Mouse (Mus musculus): ENCODE measurements around the gene Hist2h2ab. TPM values are rescaled to one million over a fixed set of nuclear protein-coding genes. Genes with fewer than 3 reads are reported as not detected.
A peak's percentile ranks its signal among the peaks of the same experiment; 100 is the strongest.
"Not testable (repeated sequence)": the region's sequence is repeated elsewhere in the genome, so short reads cannot be mapped to it uniquely, and the experiment has no call there.

Hist2h2ab gene
- polyA plus RNA-seq, 1 experiment from 2014 or later, result not detected

GRCm38 (mm10) chr3:96267541-96267940 lies 47.9 kb downstream of the Hist2h2ab start:
- Histone ChIP-seq H3K4me3 (replicated peaks) (no peak overlapping the region), H3K9ac (replicated peaks) (no peak overlapping the region), H3K4me1 (peaks cover 23% of the 10 kb centered on the region), H3K27me3 (replicated peaks) (no peaks in the 10 kb centered on the region), H3K27ac (replicated peaks) (peak overlapping the region; percentile 88), H3K4me2 (peak overlapping the region; percentile 84; the same call in 1 of the 2 replicates), H3K36me3 (no peaks in the 10 kb centered on the region), H3K9me3 (replicated peaks) (no peaks in the 10 kb centered on the region)
- 80% methylated on average over 4 of the region's 4 CpGs for WGBS
- ATAC-seq (ENCODE audit: low FRiP score), result no peak

DNA sequence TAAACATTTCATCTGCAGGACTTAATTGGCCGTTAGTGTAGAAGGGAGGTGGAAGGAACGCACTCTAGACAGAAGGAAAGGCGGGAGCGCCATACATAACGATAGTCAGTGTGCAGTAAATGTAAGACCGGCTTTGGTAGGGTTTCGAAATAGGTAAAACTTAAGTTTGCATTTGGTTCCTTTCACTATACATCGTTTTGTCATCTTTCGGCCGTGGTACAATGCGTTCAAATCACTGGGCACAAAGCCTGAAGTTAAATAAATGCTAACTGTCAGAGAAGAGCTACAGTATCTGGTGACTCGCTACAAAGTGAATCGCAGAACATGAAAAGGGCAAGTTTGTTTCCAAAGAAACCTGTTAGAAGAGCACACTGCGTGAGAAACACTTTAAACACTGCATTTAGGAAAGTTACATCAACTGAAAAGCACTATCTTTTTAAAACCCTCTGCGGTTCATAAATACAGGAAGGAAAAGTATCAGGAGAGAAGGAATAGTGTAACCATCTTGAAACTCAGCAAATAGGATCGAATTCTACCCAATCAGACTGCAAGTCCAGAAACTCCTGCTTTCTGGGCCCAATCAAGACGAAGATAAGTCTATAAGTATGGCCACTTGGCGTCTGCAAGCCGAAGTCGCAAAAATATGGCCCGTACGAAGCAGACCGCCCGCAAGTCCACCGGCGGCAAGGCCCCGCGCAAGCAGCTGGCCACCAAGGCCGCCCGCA lies 48.5 kb downstream of the Hist2h2ab start, which contains the start of gene Hist2h3b:
Hist2h3b (plus strand) TSS at position 604 of the 725 bp plus-strand sequence.
- no peaks in the 10 kb centered on the region for H3K9me3 ChIP-seq (replicated peaks)
- ATAC-seq (ENCODE audit: low FRiP score), result peak; percentile 65
- no peaks in the 10 kb centered on the region for H3K27me3 ChIP-seq (replicated peaks)
- 18% methylated on average over 26 of the region's 30 CpGs for WGBS
- peak within 1 kb of the TSS; percentile 84 for H3K4me2 ChIP-seq
- peak within 1 kb of the TSS; percentile 96 for H3K27ac ChIP-seq (replicated peaks)
- H3K4me3 ChIP-seq (replicated peaks), result peak within 1 kb of the TSS; percentile 53
- H3K4me1 ChIP-seq, result peaks cover 23% of the 10 kb centered on the region
- H3K9ac ChIP-seq (replicated peaks), result peak within 1 kb of the TSS; percentile 48
- no peaks in the 10 kb centered on the region for H3K36me3 ChIP-seq

GRCm38 (mm10) chr3:96268776-96269378 lies 49.2 kb downstream of the Hist2h2ab start:
- H3K27me3 ChIP-seq (replicated peaks); H3K9me3 ChIP-seq (replicated peaks); H3K36me3 ChIP-seq: not testable (repeated sequence)
- WGBS, result under 1% methylated on average over 12 of the region's 44 CpGs
- ATAC-seq (ENCODE audit: low FRiP score), result peak; percentile 53
- peak overlapping the region; percentile 53 for H3K4me3 ChIP-seq (replicated peaks)
- H3K9ac ChIP-seq (replicated peaks), result peak overlapping the region; percentile 48
- peaks cover 19% of the 10 kb centered on the region for H3K4me1 ChIP-seq
- peak overlapping the region; percentile 84 for H3K4me2 ChIP-seq
- H3K27ac ChIP-seq (replicated peaks), result peak overlapping the region; percentile 96

Small RNAs within 50 kb of the gene (microRNA-seq; reads per million reads assigned to microRNA genes)
- gene Gm44492 (not detected), gene Gm47311 (not detected), gene Gm47313 (not detected)

Other genes starting within 250 kb of the Hist2h2ab start
- gene Plekho1, start 223.9 kb upstream of the Hist2h2ab start, polyA plus RNA-seq (2015; fragmentation: Nextera tagmentation; extraction: Ambion mirVana), result 46.7 and 48.6 TPM in 2 replicates
- gene Vps45, start 161.4 kb upstream of the Hist2h2ab start, polyA plus RNA-seq (2015; fragmentation: Nextera tagmentation; extraction: Ambion mirVana), result 53.8 and 67.8 TPM in 2 replicates
- gene Otud7b, start 115.3 kb upstream of the Hist2h2ab start, polyA plus RNA-seq (2015; fragmentation: Nextera tagmentation; extraction: Ambion mirVana), result 10.5 TPM in 2 replicates
- 12.6 and 13.3 TPM in 2 replicates for gene Mtmr11, start 57.9 kb upstream of the Hist2h2ab start, polyA plus RNA-seq (2015; fragmentation: Nextera tagmentation; extraction: Ambion mirVana)
- gene Sf3b4, start 47.5 kb upstream of the Hist2h2ab start, polyA plus RNA-seq (2015; fragmentation: Nextera tagmentation; extraction: Ambion mirVana), result 127 and 150 TPM in 2 replicates
- 110 and 136 TPM in 2 replicates for gene Sv2a, start 38.7 kb upstream of the Hist2h2ab start, polyA plus RNA-seq (2015; fragmentation: Nextera tagmentation; extraction: Ambion mirVana)
- gene Bola1, start 156 bp upstream of the Hist2h2ab start, polyA plus RNA-seq (2015; fragmentation: Nextera tagmentation; extraction: Ambion mirVana), result 53.9 and 58.6 TPM in 2 replicates
- 0.72 and 3.5 TPM in 2 replicates for gene Hist2h2ac, start 1.0 kb downstream of the Hist2h2ab start, polyA plus RNA-seq (2015; fragmentation: Nextera tagmentation; extraction: Ambion mirVana)
- gene Hist2h2be, start 1.3 kb downstream of the Hist2h2ab start, polyA plus RNA-seq (2015; fragmentation: Nextera tagmentation; extraction: Ambion mirVana), result 4.0 and 4.6 TPM in 2 replicates
- 1.3 and 2.5 TPM in 2 replicates for gene Hist2h3c2, start 19.3 kb downstream of the Hist2h2ab start, polyA plus RNA-seq (2015; fragmentation: Nextera tagmentation; extraction: Ambion mirVana)
- gene Hist2h2aa2, start 20.4 kb downstream of the Hist2h2ab start, polyA plus RNA-seq (2015; fragmentation: Nextera tagmentation; extraction: Ambion mirVana), result 32.3 and 35.5 TPM in 2 replicates
- gene Hist2h2aa1, start 25.6 kb downstream of the Hist2h2ab start, polyA plus RNA-seq (2015; fragmentation: Nextera tagmentation; extraction: Ambion mirVana), result 9.8 and 14.3 TPM in 2 replicates
- 0.14 and 0.65 TPM in 2 replicates for gene Hist2h3c1, start 26.8 kb downstream of the Hist2h2ab start, polyA plus RNA-seq (2015; fragmentation: Nextera tagmentation; extraction: Ambion mirVana)
- 4.9 and 5.1 TPM in 2 replicates for gene Hist2h4, start 43.4 kb downstream of the Hist2h2ab start, polyA plus RNA-seq (2015; fragmentation: Nextera tagmentation; extraction: Ambion mirVana)
- gene Hist2h3b, start 48.8 kb downstream of the Hist2h2ab start, polyA plus RNA-seq (2015; fragmentation: Nextera tagmentation; extraction: Ambion mirVana), result 9.4 and 16.0 TPM in 2 replicates
- 0.61 and 3.0 TPM in 2 replicates for gene Hist2h2bb, start 49.9 kb downstream of the Hist2h2ab start, polyA plus RNA-seq (2015; fragmentation: Nextera tagmentation; extraction: Ambion mirVana)
- 1.8 and 3.5 TPM in 2 replicates for gene Fcgr1, start 74.1 kb downstream of the Hist2h2ab start, polyA plus RNA-seq (2015; fragmentation: Nextera tagmentation; extraction: Ambion mirVana)
- not detected in 2 replicates for gene BC107364, start 232.4 kb downstream of the Hist2h2ab start, polyA plus RNA-seq (2015; fragmentation: Nextera tagmentation; extraction: Ambion mirVana)